Mouse (Mus musculus) kidney, adult 9 months (tissue): Measurements from ENCODE around the gene Gcsam.

Experiments used
- DNase-seq: peaks from one replicate; pipeline ENCODE4 v3.0.0; 2022

Gene Gcsam

DNA sequence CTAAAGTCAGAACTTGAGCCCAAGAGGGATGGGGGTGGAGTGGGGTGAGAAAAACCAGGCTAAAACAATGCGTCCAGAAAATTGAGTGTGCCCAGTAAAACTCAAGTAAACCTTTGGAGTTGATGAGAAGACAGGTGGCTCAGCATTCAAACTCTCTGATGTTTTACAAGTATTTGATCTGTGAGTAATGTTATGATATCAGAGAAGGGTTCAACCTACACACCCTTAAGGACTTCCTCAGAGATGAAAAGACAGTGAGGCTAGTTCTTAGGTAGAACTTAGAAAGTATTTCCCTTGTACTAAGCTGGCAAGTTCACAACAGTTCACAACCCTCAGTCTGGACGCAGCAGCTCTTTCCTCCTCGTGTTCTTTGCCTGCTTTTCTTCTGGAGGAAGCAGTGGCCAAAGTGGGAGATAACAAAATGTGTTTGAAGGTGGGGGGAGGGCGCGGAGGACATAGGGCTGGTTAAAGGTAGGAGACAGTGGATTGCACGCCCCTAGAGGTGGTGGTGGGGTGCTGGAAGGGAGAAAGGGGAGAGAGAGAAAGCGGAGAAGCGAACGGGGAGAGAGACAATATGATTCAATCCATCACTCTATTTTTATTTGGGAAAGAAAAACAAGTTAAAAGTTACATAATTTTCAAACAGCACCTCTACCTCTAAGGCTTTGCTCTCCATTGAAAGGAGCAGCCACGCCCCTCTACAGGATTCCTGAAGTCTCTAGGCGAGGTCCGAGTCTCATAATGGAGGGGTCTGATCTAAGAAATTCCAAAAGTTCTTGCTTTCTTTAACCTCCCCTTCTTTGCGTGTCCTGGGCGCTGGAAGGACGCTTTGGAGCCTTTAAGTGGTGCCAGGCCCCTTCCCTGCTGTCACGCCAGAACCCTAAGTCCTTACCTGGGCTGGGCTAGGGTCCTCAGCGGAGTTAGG lies 43.1 kb downstream of the Gcsam start:
- no peak for DNase-seq

- DNase-seq: peak; percentile 57
Observed at GRCm38 (mm10) chr16:45653934-45654332, 43.8 kb downstream of the Gcsam start, which contains the start of gene BC016579. Gene BC016579 (minus strand): TSS chr16:45654068.

GRCm38 (mm10) chr16:45654465-45654864 lies 44.3 kb downstream of the Gcsam start:
- no peak for DNase-seq

- DNase-seq: no peak
Observed at GRCm38 (mm10) chr16:45657574-45658159, 47.5 kb downstream of the Gcsam start.

DNA sequence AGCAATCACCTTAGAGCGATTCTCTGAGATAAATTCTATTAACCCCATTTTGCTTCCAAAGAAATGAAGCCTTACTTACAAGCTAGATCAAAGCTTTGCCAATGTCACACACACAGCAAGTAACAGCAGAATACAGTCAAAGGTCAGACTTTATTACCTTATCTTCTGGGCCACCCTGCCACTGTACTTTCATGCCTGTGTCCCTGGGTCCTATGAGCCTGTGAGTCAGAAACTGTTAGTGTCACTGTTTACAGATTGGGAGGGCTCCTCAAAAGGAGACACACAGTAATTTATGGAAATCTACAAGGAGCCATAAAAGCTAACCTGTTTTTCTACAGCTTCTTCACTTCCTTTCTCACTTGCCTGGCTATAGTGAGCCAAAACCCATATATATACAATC lies 48.1 kb downstream of the Gcsam start:
- DNase-seq: no peak

- no peak for DNase-seq
Observed at GRCm38 (mm10) chr16:45659596-45659995, 49.4 kb downstream of the Gcsam start.

DNA sequence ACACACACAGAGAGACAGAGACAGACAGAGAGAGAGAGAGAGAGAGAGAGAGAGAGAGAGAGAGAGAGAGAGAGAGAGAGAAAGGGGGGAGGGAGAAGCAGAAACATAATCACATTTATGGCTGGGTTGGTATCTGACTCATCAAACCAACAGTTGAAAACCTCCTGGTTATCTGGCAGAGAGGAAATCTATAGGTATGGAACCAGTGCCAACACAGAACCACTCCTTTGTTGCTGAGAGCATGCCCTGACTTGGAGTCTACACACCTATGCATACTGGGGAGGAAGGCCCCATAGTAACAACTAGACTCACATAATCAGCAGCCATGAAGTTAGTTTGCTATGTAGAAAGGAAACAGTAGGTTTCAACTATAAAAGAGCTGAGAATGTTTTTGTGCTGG lies 52.2 kb downstream of the Gcsam start:
- no peak for DNase-seq

GRCm38 (mm10) chr16:45666136-45666535 lies 56.0 kb downstream of the Gcsam start:
- no peak for DNase-seq

DNA sequence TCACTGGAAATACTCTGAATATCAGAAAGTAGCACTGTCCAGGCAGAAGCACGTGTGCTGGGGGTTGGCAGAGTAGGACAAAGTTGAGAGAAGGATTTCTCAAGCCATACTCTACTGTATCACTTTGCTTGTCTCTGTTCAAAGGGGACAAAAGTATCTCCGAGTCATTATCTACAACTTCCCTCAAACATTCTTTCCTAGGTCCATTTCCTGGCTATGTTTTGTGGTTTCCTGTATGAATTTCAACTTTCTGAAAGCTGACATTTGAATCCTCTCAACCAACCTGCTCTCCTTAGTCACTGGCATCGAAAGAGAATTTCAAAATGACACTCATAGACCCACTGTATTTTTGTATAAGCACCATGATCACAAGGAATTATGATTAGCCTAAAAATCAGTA lies 58.0 kb downstream of the Gcsam start:
- DNase-seq: no peak

DNA sequence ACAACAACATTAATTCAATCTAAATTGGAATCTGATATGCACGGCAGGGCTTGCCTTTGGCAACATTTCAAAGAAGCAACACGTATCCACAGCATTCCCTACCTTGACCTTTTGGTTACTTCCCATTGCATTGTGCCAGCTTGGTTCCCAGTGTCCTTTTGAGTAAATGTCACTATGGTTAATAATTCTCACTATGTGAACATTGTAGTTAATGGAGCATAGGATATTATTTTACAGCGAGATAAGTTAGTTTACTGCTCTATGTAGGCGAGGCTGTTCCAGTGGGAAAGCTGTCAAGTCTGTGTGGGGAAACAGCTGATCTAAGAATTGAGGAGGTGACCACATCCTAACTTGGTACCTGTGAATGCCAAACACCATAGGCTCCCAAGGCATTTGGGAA lies 59.8 kb downstream of the Gcsam start:
- peak; percentile 9 for DNase-seq
